Mouse (Mus musculus): ENCODE measurements around the gene Ttc23l.

DNA sequence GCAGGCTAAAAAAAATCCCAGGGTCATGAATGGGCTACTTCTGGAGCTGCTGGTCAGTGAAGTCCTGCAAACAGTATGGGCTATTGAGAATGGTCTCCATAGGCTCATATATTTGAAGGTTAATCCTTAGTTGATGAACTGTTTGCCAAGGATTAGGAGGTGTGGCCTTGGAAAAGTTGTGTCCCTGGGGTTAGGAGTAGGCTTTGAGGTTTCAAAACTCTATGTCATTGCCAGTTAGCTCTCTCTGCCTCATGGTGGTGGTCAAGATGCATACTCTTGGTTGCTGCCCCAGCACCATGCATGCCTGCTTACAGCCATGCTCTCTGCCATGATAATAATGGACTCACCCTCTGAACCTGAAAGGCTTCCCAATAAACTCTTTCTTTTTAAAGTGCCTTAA, 4.1 kb downstream of the Ttc23l start:
- TF ChIP-seq CTCF (IDR thresholded peaks at IDR 0.05 in 2 of 3, conservative IDR thresholded peaks at IDR 0.05 in 1 of 3; ENCODE audit: control insufficient read depth in 1 of 3, insufficient read depth in 1 of 3, low read depth in 2 of 3, low read length in 3 of 3, poor library complexity in 1 of 3, severe bottlenecking in 1 of 3): no peak
- no peak for TF ChIP-seq JUND (IDR thresholded peaks at IDR 0.05; ENCODE audit: low read depth, low read length)
- no peak for TF ChIP-seq MXI1 (IDR thresholded peaks at IDR 0.05; ENCODE audit: low read depth, low read length)
- no peak for TF ChIP-seq CHD1 (IDR thresholded peaks at IDR 0.05; ENCODE audit: low read depth, low read length)
- TF ChIP-seq ETS1 (IDR thresholded peaks at IDR 0.05; ENCODE audit: low read depth, low read length): no peak
- TF ChIP-seq GATA1 (IDR thresholded peaks at IDR 0.05; ENCODE audit: low read depth, low read length): no peak
- TF ChIP-seq HCFC1 (IDR thresholded peaks at IDR 0.05; ENCODE audit: low read depth, low read length): no peak
- no peak for TF ChIP-seq UBTF (IDR thresholded peaks at IDR 0.05; ENCODE audit: borderline replicate concordance, insufficient read depth, low read depth, low read length)
- no peak for TF ChIP-seq POLR2A (IDR thresholded peaks at IDR 0.05; ENCODE audit: control insufficient read depth in 1 of 2, insufficient read depth in 1 of 2, low read depth in 1 of 2, low read length in 2 of 2, poor library complexity in 1 of 2)
- no peak for TF ChIP-seq MAFK (IDR thresholded peaks at IDR 0.05; ENCODE audit: borderline replicate concordance, low read depth, low read length)
- no peak for TF ChIP-seq MAX (IDR thresholded peaks at IDR 0.05; ENCODE audit: low read length)
- TF ChIP-seq EP300 (IDR thresholded peaks at IDR 0.05; ENCODE audit: low read depth in 1 of 2, low read length in 2 of 2): no peak
- TF ChIP-seq MYB (IDR thresholded peaks at IDR 0.05; ENCODE audit: low read depth, low read length): no peak
- TF ChIP-seq ZNF384 (IDR thresholded peaks at IDR 0.05; ENCODE audit: low read depth, low read length): no peak

Measured in MEL (cell line).